Mouse (Mus musculus): ENCODE data around the gene Gm15097.
"Not testable (repeated sequence)": the region's sequence is repeated elsewhere in the genome, so short reads cannot be mapped to it uniquely, and the experiment has no call there.

DNA sequence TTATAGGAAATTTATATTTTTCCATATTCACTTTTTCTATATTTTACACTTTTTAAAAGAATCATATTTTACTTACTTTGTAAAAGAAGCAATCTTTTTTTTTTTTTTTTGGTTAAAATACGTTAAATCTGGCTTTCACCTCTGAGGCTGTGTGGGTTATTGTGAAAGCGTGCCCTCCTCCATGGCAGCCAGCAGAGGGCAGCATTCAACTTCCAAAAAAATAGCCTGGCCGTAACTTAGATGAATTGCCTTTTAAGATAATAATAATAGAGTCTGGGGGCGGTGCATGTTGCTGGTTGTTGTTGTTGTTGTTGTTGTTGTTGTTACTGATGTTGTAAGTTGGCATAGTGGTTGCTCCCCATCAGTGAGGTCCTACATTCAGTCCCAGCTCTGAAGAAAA lies 21.4 kb upstream of the Gm15097 start:
- TF ChIP-seq MAFK (IDR thresholded peaks at IDR 0.05; ENCODE audit: insufficient read depth, low read depth, low read length); ZNF384 (IDR thresholded peaks at IDR 0.05; ENCODE audit: low read depth, low read length): not testable (repeated sequence)
